Mouse (Mus musculus): ENCODE results near the gene Cyp4f39. TPM values are rescaled to one million over a fixed set of nuclear protein-coding genes. Genes with fewer than 3 reads are reported as not detected.

The Cyp4f39 gene
- polyA plus RNA-seq, 1 experiment from 2014 or later, result 0.14 TPM

- Histone ChIP-seq H3K79me2 (ENCODE audit: inconsistent target) (no peaks in the 10 kb centered on the region), H3K36me3 (ENCODE audit: inconsistent target) (no peaks in the 10 kb centered on the region), H3K4me3 (ENCODE audit: inconsistent target) (no peak overlapping the region), H3K27ac (no peak overlapping the region)
- 81% methylated on average over 5 of the region's 5 CpGs for WGBS (ENCODE audit: missing documents)
Measured at GRCm38 (mm10) chr17:32445016-32445415, 7.5 kb upstream of the Cyp4f39 start.

DNA sequence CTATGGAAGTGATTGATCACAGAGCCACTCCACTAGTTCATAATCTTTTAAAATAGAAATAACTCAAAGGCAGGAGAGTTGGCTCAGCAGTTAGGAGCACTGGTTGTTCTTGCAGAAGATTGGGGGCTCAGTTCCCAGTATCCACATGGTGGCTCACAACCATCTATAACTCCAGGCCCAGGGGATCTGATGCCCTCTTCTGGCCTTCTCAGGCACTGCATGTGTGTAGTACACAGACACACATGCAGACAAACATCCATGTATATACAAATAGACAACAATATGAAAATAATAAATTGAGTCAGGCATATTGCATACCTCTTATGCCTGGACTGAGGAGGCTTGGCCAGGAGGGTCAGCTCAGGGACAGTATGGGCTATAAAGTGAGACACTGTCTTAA lies 5.3 kb upstream of the Cyp4f39 start:
- H3K79me2 ChIP-seq (ENCODE audit: inconsistent target), result no peaks in the 10 kb centered on the region
- H3K4me3 ChIP-seq (ENCODE audit: inconsistent target), result no peak overlapping the region
- no peak overlapping the region for H3K27ac ChIP-seq
- H3K36me3 ChIP-seq (ENCODE audit: inconsistent target), result no peaks in the 10 kb centered on the region

- no peak overlapping the region for H3K4me3 ChIP-seq (ENCODE audit: inconsistent target)
- WGBS (ENCODE audit: missing documents), result 100% methylated on average over 1 of the region's 1 CpGs
- no peak overlapping the region for H3K27ac ChIP-seq
- no peaks in the 10 kb centered on the region for H3K79me2 ChIP-seq (ENCODE audit: inconsistent target)
- no peaks in the 10 kb centered on the region for H3K36me3 ChIP-seq (ENCODE audit: inconsistent target)
Measured at GRCm38 (mm10) chr17:32449042-32449441, 3.5 kb upstream of the Cyp4f39 start.

DNA sequence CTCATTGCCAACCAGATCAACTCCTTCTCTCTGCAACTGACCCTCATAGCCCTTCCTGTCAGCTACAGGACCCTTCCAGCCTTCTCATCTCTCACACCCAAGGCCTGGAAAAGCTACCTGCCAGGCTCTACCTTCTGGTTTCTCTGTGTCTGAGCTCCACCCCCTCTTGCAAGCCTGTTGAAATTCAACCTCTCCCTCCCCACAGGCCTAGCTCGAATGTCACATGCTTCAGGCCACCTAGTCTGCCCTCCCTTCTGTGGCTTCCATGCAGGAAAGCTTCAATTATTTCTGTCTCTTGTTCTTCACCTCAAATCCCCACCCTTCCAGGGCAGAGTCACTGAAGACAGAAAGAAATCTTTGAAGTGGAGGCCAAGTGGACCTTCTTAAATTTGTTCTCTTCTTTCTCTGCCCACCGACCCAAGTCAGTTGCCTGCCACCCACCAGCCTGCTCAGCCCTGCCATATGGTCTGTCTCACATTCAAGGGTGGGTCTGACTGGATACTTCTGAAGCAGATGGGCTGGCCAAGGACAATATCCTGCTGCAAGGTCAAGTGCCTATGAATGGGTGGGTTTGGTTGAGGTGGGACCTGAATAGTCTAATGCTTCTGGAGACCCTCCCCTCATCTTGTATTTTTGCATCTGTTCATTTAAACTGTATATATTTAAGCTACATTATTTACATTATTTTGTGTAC lies 1.5 kb upstream of the Cyp4f39 start:
- H3K36me3 ChIP-seq (ENCODE audit: inconsistent target), result no peaks in the 10 kb centered on the region
- H3K79me2 ChIP-seq (ENCODE audit: inconsistent target), result no peaks in the 10 kb centered on the region
- no peak overlapping the region for H3K27ac ChIP-seq
- no peak overlapping the region for H3K4me3 ChIP-seq (ENCODE audit: inconsistent target)
- 36% methylated on average over 2 of the region's 2 CpGs for WGBS (ENCODE audit: missing documents)

DNA sequence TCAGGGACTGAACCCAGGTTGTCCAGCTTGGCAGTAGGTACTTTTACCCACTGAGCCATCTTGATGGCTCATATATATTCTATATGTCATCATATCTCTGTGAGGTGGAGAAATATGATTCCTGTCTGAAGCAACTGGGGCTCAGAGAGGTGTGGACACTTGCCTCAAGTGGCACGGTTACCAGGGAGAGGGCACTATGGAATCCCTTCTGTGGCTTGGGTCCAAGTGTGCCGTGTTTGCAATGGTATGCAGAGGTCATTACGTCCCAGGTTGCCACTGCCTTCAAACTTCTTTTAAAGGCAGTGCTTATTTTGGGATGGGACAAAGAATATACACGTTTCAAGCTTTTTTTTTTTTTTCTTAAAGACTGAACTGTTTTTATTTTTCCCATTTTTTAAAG lies 1.7 kb downstream of the Cyp4f39 start:
- Histone ChIP-seq H3K36me3 (ENCODE audit: inconsistent target) (no peaks in the 10 kb centered on the region), H3K27ac (no peak overlapping the region), H3K79me2 (ENCODE audit: inconsistent target) (no peaks in the 10 kb centered on the region), H3K4me3 (ENCODE audit: inconsistent target) (no peak overlapping the region)
- 85% methylated on average over 4 of the region's 4 CpGs for WGBS (ENCODE audit: missing documents)

DNA sequence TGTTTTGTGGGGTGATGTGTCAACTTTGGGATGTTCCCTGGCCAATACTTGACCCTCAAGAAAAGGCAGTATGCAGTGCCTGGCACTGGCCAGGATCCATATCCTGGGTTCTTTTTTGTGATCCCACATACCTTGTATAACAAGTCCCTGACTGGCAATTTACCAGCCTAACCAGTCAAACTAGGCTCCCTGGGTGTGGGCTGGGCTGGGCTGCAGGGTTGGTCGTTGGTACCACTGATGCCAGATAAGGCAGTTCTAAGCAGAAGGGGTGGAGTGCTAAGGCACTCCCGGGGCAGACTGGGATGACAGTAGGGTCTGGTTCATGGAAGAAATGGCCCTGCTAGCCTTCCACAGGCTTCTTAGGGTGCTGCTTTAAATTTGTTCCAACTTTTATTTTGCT lies 2.5 kb downstream of the Cyp4f39 start:
- Histone ChIP-seq H3K79me2 (ENCODE audit: inconsistent target) (no peaks in the 10 kb centered on the region), H3K4me3 (ENCODE audit: inconsistent target) (no peak overlapping the region), H3K36me3 (ENCODE audit: inconsistent target) (no peaks in the 10 kb centered on the region), H3K27ac (no peak overlapping the region)
- 36% methylated on average over 2 of the region's 2 CpGs for whole genome bisulfite sequencing (ENCODE audit: missing documents)

GRCm38 (mm10) chr17:32468494-32468893 lies 16.0 kb downstream of the Cyp4f39 start:
- Histone ChIP-seq H3K79me2 (ENCODE audit: inconsistent target) (no peaks in the 10 kb centered on the region), H3K27ac (no peak overlapping the region), H3K4me3 (ENCODE audit: inconsistent target) (no peak overlapping the region), H3K36me3 (ENCODE audit: inconsistent target) (no peaks in the 10 kb centered on the region)
- 79% methylated on average over 7 of the region's 7 CpGs for WGBS (ENCODE audit: missing documents)

GRCm38 (mm10) chr17:32470795-32471194 lies 18.3 kb downstream of the Cyp4f39 start:
- H3K36me3 ChIP-seq (ENCODE audit: inconsistent target), result no peaks in the 10 kb centered on the region
- H3K27ac ChIP-seq, result no peak overlapping the region
- H3K79me2 ChIP-seq (ENCODE audit: inconsistent target), result no peaks in the 10 kb centered on the region
- WGBS (ENCODE audit: missing documents), result 80% methylated on average over 4 of the region's 4 CpGs
- H3K4me3 ChIP-seq (ENCODE audit: inconsistent target), result no peak overlapping the region

DNA sequence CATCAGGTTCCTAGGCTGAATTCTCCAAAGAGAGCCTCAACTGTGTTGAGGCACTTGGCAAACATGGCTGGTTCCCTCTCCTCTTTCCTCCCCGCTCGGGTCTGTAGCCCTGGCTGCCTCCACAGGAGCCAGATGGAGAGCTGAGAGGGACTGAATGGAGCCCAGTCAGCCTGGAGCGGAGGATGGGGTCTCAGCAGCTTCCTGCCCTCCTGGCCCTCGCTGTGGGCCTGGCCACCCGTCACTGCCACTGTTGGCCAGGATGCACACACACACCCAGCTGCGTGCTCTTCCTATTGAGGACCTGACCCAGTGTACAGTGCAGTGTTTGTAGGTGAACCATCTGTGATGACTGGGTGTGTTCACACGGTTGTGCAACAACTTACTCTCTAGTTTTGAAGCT lies 19.7 kb downstream of the Cyp4f39 start:
- Histone ChIP-seq H3K36me3 (ENCODE audit: inconsistent target) (no peaks in the 10 kb centered on the region), H3K27ac (no peak overlapping the region), H3K4me3 (ENCODE audit: inconsistent target) (no peak overlapping the region), H3K79me2 (ENCODE audit: inconsistent target) (no peaks in the 10 kb centered on the region)
- 61% methylated on average over 7 of the region's 7 CpGs for WGBS (ENCODE audit: missing documents)

DNA sequence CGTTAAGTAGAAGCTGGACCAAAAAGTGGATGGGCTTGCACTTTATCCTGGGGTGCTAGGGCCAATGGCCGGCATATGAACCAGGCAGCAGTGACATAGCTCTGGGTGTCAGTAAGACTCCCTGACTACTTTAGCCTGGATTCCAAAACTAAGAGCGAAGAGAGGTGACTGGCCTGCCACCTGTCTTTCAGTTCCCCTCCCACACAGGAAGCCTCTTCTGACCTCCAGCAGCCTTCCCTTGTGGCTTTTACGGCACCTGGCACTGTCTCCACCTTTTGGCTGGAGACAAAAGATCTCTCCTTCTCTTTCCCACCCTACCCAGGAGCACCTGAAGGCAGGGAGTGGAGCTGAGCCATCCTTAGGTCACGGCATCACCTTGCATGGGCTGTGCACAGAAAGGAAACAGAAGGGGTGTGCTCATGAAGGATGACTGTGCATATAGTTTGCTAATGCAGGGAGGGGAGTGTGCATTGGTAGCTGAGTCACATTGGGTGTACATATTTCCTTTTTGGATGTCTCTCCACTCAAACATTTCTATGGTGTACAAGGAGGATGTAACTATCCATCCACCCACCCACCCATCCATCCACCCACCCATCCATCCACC lies 22.5 kb downstream of the Cyp4f39 start:
- H3K79me2 ChIP-seq (ENCODE audit: inconsistent target), result no peaks in the 10 kb centered on the region
- H3K36me3 ChIP-seq (ENCODE audit: inconsistent target), result no peaks in the 10 kb centered on the region
- no peak overlapping the region for H3K4me3 ChIP-seq (ENCODE audit: inconsistent target)
- H3K27ac ChIP-seq, result no peak overlapping the region
- 47% methylated on average over 5 of the region's 5 CpGs for WGBS (ENCODE audit: missing documents)

GRCm38 (mm10) chr17:32477204-32477603 lies 24.7 kb downstream of the Cyp4f39 start:
- H3K79me2 ChIP-seq (ENCODE audit: inconsistent target), result no peaks in the 10 kb centered on the region
- 100% methylated on average over 1 of the region's 1 CpGs for WGBS (ENCODE audit: missing documents)
- H3K4me3 ChIP-seq (ENCODE audit: inconsistent target), result no peak overlapping the region
- H3K27ac ChIP-seq, result no peak overlapping the region
- H3K36me3 ChIP-seq (ENCODE audit: inconsistent target), result no peaks in the 10 kb centered on the region

- no peaks in the 10 kb centered on the region for H3K36me3 ChIP-seq (ENCODE audit: inconsistent target)
- no peak overlapping the region for H3K4me3 ChIP-seq (ENCODE audit: inconsistent target)
- WGBS (ENCODE audit: missing documents), result 25% methylated on average over 2 of the region's 2 CpGs
- no peaks in the 10 kb centered on the region for H3K79me2 ChIP-seq (ENCODE audit: inconsistent target)
- no peak overlapping the region for H3K27ac ChIP-seq
Measured at GRCm38 (mm10) chr17:32478727-32479126, 26.2 kb downstream of the Cyp4f39 start.

DNA sequence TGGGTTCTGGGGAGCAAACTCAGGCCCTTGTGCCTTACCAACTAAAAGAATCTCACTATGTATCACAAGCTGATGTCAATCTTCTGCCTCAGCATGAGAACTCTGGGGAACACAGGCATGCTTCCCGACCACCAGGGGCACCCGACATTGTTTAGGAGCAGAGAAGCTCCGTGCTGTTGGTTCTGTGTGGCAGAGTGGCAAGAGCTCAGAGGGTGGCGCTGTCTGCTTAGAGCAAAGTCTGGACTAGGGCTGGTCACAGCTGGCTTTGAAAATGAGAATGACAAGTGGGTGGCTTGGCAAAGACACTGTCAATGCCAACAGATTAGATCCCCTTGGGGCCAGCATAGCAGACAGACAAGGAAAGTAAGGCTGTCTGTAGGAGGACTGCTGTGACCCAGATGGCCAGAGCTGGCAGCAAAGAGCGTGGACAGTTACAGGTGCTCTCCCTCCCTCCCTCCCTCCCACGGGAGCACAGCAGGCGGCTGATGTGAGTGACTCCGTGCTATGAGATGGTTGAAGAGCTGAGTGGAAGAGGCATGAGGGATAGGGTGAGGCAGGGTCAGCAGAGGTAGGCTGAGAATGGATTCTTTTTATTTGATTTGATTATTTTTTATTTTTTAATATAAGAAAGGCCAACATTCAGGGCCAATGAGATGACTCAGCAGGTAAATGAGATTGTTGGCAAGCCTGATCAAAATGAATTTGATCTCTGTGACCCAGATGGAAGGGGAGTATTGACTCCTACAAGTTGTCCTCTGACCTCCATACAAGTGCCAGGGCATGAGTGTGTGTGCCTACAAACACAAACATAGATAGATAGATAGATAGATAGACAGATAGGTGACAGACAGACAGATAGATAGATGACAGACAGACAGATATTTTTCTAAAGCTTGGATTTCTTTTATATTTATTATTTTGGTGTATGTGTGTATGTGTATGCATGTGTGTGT lies 27.3 kb downstream of the Cyp4f39 start:
- Histone ChIP-seq H3K27ac (no peak overlapping the region), H3K4me3 (ENCODE audit: inconsistent target) (no peak overlapping the region), H3K36me3 (ENCODE audit: inconsistent target) (no peaks in the 10 kb centered on the region), H3K79me2 (ENCODE audit: inconsistent target) (no peaks in the 10 kb centered on the region)
- 27% methylated on average over 8 of the region's 8 CpGs for WGBS (ENCODE audit: missing documents)

GRCm38 (mm10) chr17:32481766-32482165 lies 29.2 kb downstream of the Cyp4f39 start:
- no peaks in the 10 kb centered on the region for H3K79me2 ChIP-seq (ENCODE audit: inconsistent target)
- no peaks in the 10 kb centered on the region for H3K36me3 ChIP-seq (ENCODE audit: inconsistent target)
- H3K4me3 ChIP-seq (ENCODE audit: inconsistent target), result no peak overlapping the region
- H3K27ac ChIP-seq, result no peak overlapping the region
- 90% methylated on average over 14 of the region's 14 CpGs for WGBS (ENCODE audit: missing documents)

DNA sequence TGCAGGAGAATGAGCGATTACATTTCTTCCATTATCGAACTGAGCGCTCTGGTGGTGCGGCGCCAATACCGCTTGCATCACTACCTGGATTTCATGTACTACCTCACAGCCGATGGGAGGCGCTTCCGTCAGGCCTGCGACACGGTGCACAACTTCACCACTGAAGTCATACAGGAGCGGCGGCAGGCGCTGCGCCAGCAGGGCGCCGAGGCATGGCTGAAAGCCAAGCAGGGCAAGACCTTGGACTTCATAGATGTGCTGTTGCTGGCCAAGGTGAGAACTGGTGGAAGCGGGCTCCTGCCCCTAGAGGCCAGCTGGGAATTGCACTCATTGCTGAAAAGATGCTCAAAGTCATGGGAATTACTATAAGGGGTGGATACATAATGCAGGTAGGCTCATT lies 30.7 kb downstream of the Cyp4f39 start:
- WGBS (ENCODE audit: missing documents), result 21% methylated on average over 18 of the region's 18 CpGs
- H3K36me3 ChIP-seq (ENCODE audit: inconsistent target), result no peaks in the 10 kb centered on the region

More for the DNA sequence above, 30.7 kb downstream of the Cyp4f39 start:
- no peak overlapping the region for H3K27ac ChIP-seq
- no peak overlapping the region for H3K4me3 ChIP-seq (ENCODE audit: inconsistent target)
- no peaks in the 10 kb centered on the region for H3K79me2 ChIP-seq (ENCODE audit: inconsistent target)

Data from macrophage (primary cell).